Mouse (Mus musculus) Patski (cell line): ENCODE data around the gene Krtap24-1. TPM values are rescaled to one million over a fixed set of nuclear protein-coding genes. Genes with fewer than 3 reads are reported as not detected.

ENCODE experiments used
- ATAC-seq: fragments of 100-300 bp; one replicate; pipeline ENCODE4 v1.8.0; 2021
- CTCF ChIA-PET: fragments of 350-600 bp; sonication (Branson Sonifier 250); formaldehyde crosslinking; loops from one replicate; lab custom pipeline; 2022; ENCODE audit warnings: inconsistent platforms; lab: Charles Lee
- POLR2A ChIA-PET: fragments of 350-600 bp; sonication (Branson Sonifier 250); formaldehyde crosslinking; loops from one replicate; lab custom pipeline; 2022; ENCODE audit warnings: antibody characterized with exemption, inconsistent platforms; lab: Charles Lee
- DNase-seq: peaks from one replicate; pipeline ENCODE4 v3.0.0-alpha.2; 2011; ENCODE audit warnings: low read depth, low spot score
- H3K27me3 ChIP-seq: fragments of 371-371 bp; one replicate; pipeline ENCODE4 v1.5.1; 2021
- CTCF ChIP-seq: fragments of 100-300 bp; IDR thresholded peaks from one replicate; pipeline ENCODE4 v1.5.1; 2021
- in situ Hi-C: fragments of 300-500 bp; cut with MboI; formaldehyde crosslinking; loops from 3 replicates; pipeline ENCODE4 v1.11.1; 2018; ENCODE audit warnings: low pct_unique_long_range_greater_than_20kb, mixed read lengths
- polyA plus RNA-seq: library from polyadenylated mRNA; unstranded; gene quantifications from one replicate; pipeline ENCODE4 v1.2.3, GENCODE M21; 2021

Gene Krtap24-1
- polyA plus RNA-seq, 1 experiment from 2014 or later = not detected

- DNase-seq (no peak), ATAC-seq (no peak)
- in situ Hi-C loops = no loop called here
- no peak for TF ChIP-seq CTCF
- ChIA-PET CTCF (no interaction called here), POLR2A (no interaction called here)
- H3K27me3 ChIP-seq = no peaks in the 10 kb centered on the region
Measured at GRCm38 (mm10) chr16:88569096-88569495, 43.0 kb downstream of the Krtap24-1 start.

- POLR2A ChIA-PET = no interaction called here
- DNase-seq = no peak
- in situ Hi-C loops = no loop called here
- H3K27me3 ChIP-seq = no peaks in the 10 kb centered on the region
- ATAC-seq = no peak
- TF ChIP-seq CTCF = no peak
- CTCF ChIA-PET = interaction anchor here (1.1 to 2.0 kb wide), 6 partner anchors 9 to 160 kb away, joined by 3 to 8 read pairs (median 4); no protein-coding TSS in a partner anchor
Measured at GRCm38 (mm10) chr16:88563045-88563913, 48.8 kb downstream of the Krtap24-1 start, which contains the start of gene Cldn8. Gene Cldn8, minus strand, starts transcription at chr16:88563183.

GRCm38 (mm10) chr16:88561617-88562164 lies 50.4 kb downstream of the Krtap24-1 start:
- no peaks in the 10 kb centered on the region for H3K27me3 ChIP-seq
- ATAC-seq = no peak
- POLR2A ChIA-PET = no interaction called here
- in situ Hi-C loops = no loop called here
- no peak for DNase-seq
- TF ChIP-seq CTCF = no peak
- CTCF ChIA-PET = interaction anchor here (1.0 to 1.6 kb wide), 4 partner anchors 10 to 168 kb away, joined by 3 to 5 read pairs (median 3); no protein-coding TSS in a partner anchor

Other genes with a start within 250 kb of the Krtap24-1 start
- not detected for gene Cldn17, start 105.3 kb downstream of the Krtap24-1 start, polyA plus RNA-seq
- 0.08 TPM for gene Cldn8, start 49.1 kb downstream of the Krtap24-1 start, polyA plus RNA-seq
- not detected for gene 2310079G19Rik, start 15.4 kb upstream of the Krtap24-1 start, polyA plus RNA-seq
- gene Krtap26-1, start 35.5 kb upstream of the Krtap24-1 start, polyA plus RNA-seq = not detected
- not detected for gene Krtap27-1, start 59.4 kb upstream of the Krtap24-1 start, polyA plus RNA-seq
- gene 2310061N02Rik, start 95.7 kb upstream of the Krtap24-1 start, polyA plus RNA-seq = not detected
- gene Krtap13-1, start 116.6 kb upstream of the Krtap24-1 start, polyA plus RNA-seq = not detected
- gene Krtap13, start 139.4 kb upstream of the Krtap24-1 start, polyA plus RNA-seq = not detected
- gene 2310034C09Rik, start 146.6 kb upstream of the Krtap24-1 start, polyA plus RNA-seq = not detected
- not detected for gene 2310057N15Rik, start 161.9 kb upstream of the Krtap24-1 start, polyA plus RNA-seq
- not detected for gene Gm5965, start 165.6 kb upstream of the Krtap24-1 start, polyA plus RNA-seq
- not detected for gene Gm20741, start 199.9 kb upstream of the Krtap24-1 start, polyA plus RNA-seq
- not detected for gene Krtap15, start 207.9 kb upstream of the Krtap24-1 start, polyA plus RNA-seq
- not detected for gene Krtap14, start 213.9 kb upstream of the Krtap24-1 start, polyA plus RNA-seq